Mouse (Mus musculus) lung, postnatal 0 days (tissue): ENCODE results near the gene Fam104a. TPM values are rescaled to one million over a fixed set of nuclear protein-coding genes. Genes with fewer than 3 reads are reported as not detected.

Source experiments
- ATAC-seq: fragments of 200-750 bp; cut with Nextera tagmentation; 2 replicates; pipeline ENCODE4 v1.8.0; 2017; ENCODE audit warnings: moderate library complexity
- DNase-seq: peaks from one replicate; pipeline ENCODE4 v3.0.0-alpha.2; 2016; ENCODE audit warnings: low spot score
- H3K27ac ChIP-seq: fragments of 300-500 bp; sonication (generic); 2 replicates; pipeline ENCODE4 v1.5.1; 2014; ENCODE audit warnings: antibody characterized with exemption, mild to moderate bottlenecking, low read length, mixed read lengths
- H3K27me3 ChIP-seq: fragments of 300-500 bp; sonication (generic); replicated peaks from 2 replicates; pipeline ENCODE4 v1.6.1; 2014; ENCODE audit warnings: low read length, mixed read lengths; ENCODE audit not compliant: insufficient read depth
- H3K36me3 ChIP-seq: fragments of 300-500 bp; sonication (generic); 2 replicates; pipeline ENCODE4 v1.6.1; 2014; ENCODE audit warnings: low read length, mixed read lengths; ENCODE audit not compliant: insufficient read depth
- H3K4me1 ChIP-seq: fragments of 300-500 bp; sonication (generic); 2 replicates; pipeline ENCODE4 v1.6.1; 2014; ENCODE audit warnings: antibody characterized with exemption, low read depth, low read length, mixed read lengths; ENCODE audit not compliant: insufficient read depth
- H3K4me2 ChIP-seq: fragments of 300-500 bp; sonication (generic); replicated peaks from 2 replicates; pipeline ENCODE4 v1.6.1; 2014; ENCODE audit warnings: low read depth, mild to moderate bottlenecking, low read length, moderate library complexity, mixed read lengths
- H3K4me3 ChIP-seq: fragments of 300-500 bp; sonication (generic); 2 replicates; pipeline ENCODE4 v1.5.1; 2014; ENCODE audit warnings: low read depth, low read length
- H3K9ac ChIP-seq: fragments of 300-500 bp; sonication (generic); replicated peaks from 2 replicates; pipeline ENCODE4 v1.6.1; 2014; ENCODE audit warnings: low read depth, mild to moderate bottlenecking
- H3K9me3 ChIP-seq: fragments of 300-500 bp; sonication (generic); 2 replicates; pipeline ENCODE4 v1.6.1; 2016; ENCODE audit warnings: low read length, mixed read lengths
- CTCF ChIP-seq: IDR thresholded peaks from 2 replicates; pipeline ENCODE4 v1.5.1; 2016; ENCODE audit warnings: antibody characterized with exemption, mild to moderate bottlenecking
- EP300 ChIP-seq: IDR thresholded peaks from 2 replicates; pipeline ENCODE4 v1.6.1; 2016; ENCODE audit warnings: antibody characterized with exemption, mild to moderate bottlenecking, control low read depth
- WGBS: fragments of 180-500 bp; shearing (Covaris S2); extraction: QIAGEN DNeasy Blood & Tissue Kit; methylation state at CpG from one replicate; pipeline ENCODE4 v1.1.7; 2014; 5-methylcytosine and 5-hydroxymethylcytosine counted together
- polyA plus RNA-seq: library from polyadenylated mRNA; unstranded; fragments of >200 nt; fragmentation: Nextera tagmentation; extraction: Ambion mirVana; gene quantifications from 2 replicates; pipeline ENCODE4 v1.2.1, GENCODE M21; 2015

Gene Fam104a
- polyA plus RNA-seq, 1 experiment from 2014 or later, result 44.1 TPM

- H3K4me3 ChIP-seq, result no peak overlapping the region
- H3K4me1 ChIP-seq, result peaks cover 7% of the 10 kb centered on the region; the same call in 1 of the 2 replicates
- DNase-seq, result no peak
- no peak for ATAC-seq
- H3K36me3 ChIP-seq, result peaks cover 15% of the 10 kb centered on the region
- no peak overlapping the region for H3K4me2 ChIP-seq
- 77% methylated on average over 4 of the region's 4 CpGs for whole genome bisulfite sequencing
- no peak overlapping the region for H3K9ac ChIP-seq
- H3K9me3 ChIP-seq, result no peaks in the 10 kb centered on the region
- TF ChIP-seq EP300 (no peak), CTCF (no peak)
- no peak overlapping the region for H3K27ac ChIP-seq
- H3K27me3 ChIP-seq, result no peaks in the 10 kb centered on the region
Measured at GRCm38 (mm10) chr11:113669711-113670110, 14.2 kb downstream of the Fam104a start.

- Histone ChIP-seq H3K4me1 (peaks cover 7% of the 10 kb centered on the region; the same call in 1 of the 2 replicates), H3K9ac (no peak overlapping the region), H3K4me2 (no peak overlapping the region), H3K27ac (no peak overlapping the region), H3K27me3 (no peaks in the 10 kb centered on the region), H3K36me3 (peaks cover 14% of the 10 kb centered on the region), H3K9me3 (no peaks in the 10 kb centered on the region), H3K4me3 (no peak overlapping the region)
- TF ChIP-seq CTCF, result no peak
- ATAC-seq (no peak), DNase-seq (no peak)
- WGBS, result 72% methylated on average over 5 of the region's 5 CpGs
Measured at GRCm38 (mm10) chr11:113668857-113669256, 15.1 kb downstream of the Fam104a start.

GRCm38 (mm10) chr11:113667704-113668103 lies 16.3 kb downstream of the Fam104a start:
- Histone ChIP-seq H3K9ac (no peak overlapping the region), H3K9me3 (no peaks in the 10 kb centered on the region), H3K4me2 (no peak overlapping the region), H3K27me3 (no peaks in the 10 kb centered on the region), H3K36me3 (peaks cover 4% of the 10 kb centered on the region; the same call in 1 of the 2 replicates), H3K4me3 (no peak overlapping the region), H3K4me1 (peaks cover 7% of the 10 kb centered on the region; the same call in 1 of the 2 replicates), H3K27ac (peak overlapping the region; percentile 6; the same call in 1 of the 2 replicates)
- WGBS, result 55% methylated on average over 4 of the region's 4 CpGs
- no peak for ATAC-seq
- no peak for DNase-seq
- TF ChIP-seq CTCF (no peak), EP300 (no peak)

- no peaks in the 10 kb centered on the region for H3K27me3 ChIP-seq
- peak; percentile 61 for ATAC-seq
- DNase-seq, result no peak
- no peaks in the 10 kb centered on the region for H3K9me3 ChIP-seq
- peak overlapping the region; percentile 6; the same call in 1 of the 2 replicates for H3K27ac ChIP-seq
- 63% methylated on average over 2 of the region's 2 CpGs for WGBS
- no peak overlapping the region for H3K4me3 ChIP-seq
- no peak overlapping the region for H3K9ac ChIP-seq
- H3K4me1 ChIP-seq, result peaks cover 7% of the 10 kb centered on the region; the same call in 1 of the 2 replicates
- TF ChIP-seq EP300 (no peak), CTCF (no peak)
- H3K36me3 ChIP-seq, result peaks cover 7% of the 10 kb centered on the region; the same call in 1 of the 2 replicates
- H3K4me2 ChIP-seq, result no peak overlapping the region
Measured at GRCm38 (mm10) chr11:113667122-113667521, 16.8 kb downstream of the Fam104a start.

- TF ChIP-seq CTCF (no peak), EP300 (no peak)
- peak; percentile 78 for ATAC-seq
- no peak overlapping the region for H3K4me2 ChIP-seq
- no peaks in the 10 kb centered on the region for H3K27me3 ChIP-seq
- H3K9me3 ChIP-seq, result no peaks in the 10 kb centered on the region
- H3K36me3 ChIP-seq, result peaks cover 12% of the 10 kb centered on the region; the same call in 1 of the 2 replicates
- WGBS, result 32% methylated on average over 10 of the region's 10 CpGs
- H3K4me3 ChIP-seq, result no peak overlapping the region
- H3K27ac ChIP-seq, result peak overlapping the region; percentile 68
- no peak overlapping the region for H3K9ac ChIP-seq
- H3K4me1 ChIP-seq, result peaks cover 7% of the 10 kb centered on the region; the same call in 1 of the 2 replicates
- DNase-seq, result peak; percentile 70
Measured at GRCm38 (mm10) chr11:113666648-113667047, 17.3 kb downstream of the Fam104a start.

- Histone ChIP-seq H3K36me3 (peaks cover 17% of the 10 kb centered on the region; the same call in 1 of the 2 replicates), H3K9me3 (no peaks in the 10 kb centered on the region), H3K4me2 (no peak overlapping the region), H3K9ac (no peak overlapping the region), H3K27ac (peak overlapping the region; percentile 68; the same call in 1 of the 2 replicates), H3K27me3 (no peaks in the 10 kb centered on the region), H3K4me3 (no peak overlapping the region), H3K4me1 (peaks cover 7% of the 10 kb centered on the region; the same call in 1 of the 2 replicates)
- TF ChIP-seq CTCF (no peak), EP300 (no peak)
- DNase-seq (no peak), ATAC-seq (no peak)
- 56% methylated on average over 6 of the region's 6 CpGs for WGBS
Measured at GRCm38 (mm10) chr11:113666205-113666604, 17.8 kb downstream of the Fam104a start.

GRCm38 (mm10) chr11:113664279-113664678 lies 19.7 kb downstream of the Fam104a start:
- no peak for TF ChIP-seq CTCF
- no peak for TF ChIP-seq EP300
- Histone ChIP-seq H3K4me3 (no peak overlapping the region), H3K36me3 (peaks cover 17% of the 10 kb centered on the region; the same call in 1 of the 2 replicates), H3K9ac (no peak overlapping the region), H3K4me2 (no peak overlapping the region), H3K27ac (no peak overlapping the region), H3K27me3 (no peaks in the 10 kb centered on the region), H3K4me1 (peaks cover 7% of the 10 kb centered on the region; the same call in 1 of the 2 replicates), H3K9me3 (no peaks in the 10 kb centered on the region)
- WGBS, result 58% methylated on average over 2 of the region's 2 CpGs
- ATAC-seq (no peak), DNase-seq (no peak)
